Mouse (Mus musculus) embryonic facial prominence, embryonic 12.5 days (tissue): ENCODE data around the gene Chst8. TPM values are rescaled to one million over a fixed set of nuclear protein-coding genes. Genes with fewer than 3 reads are reported as not detected.
A peak's percentile ranks its signal among the peaks of the same experiment; 100 is the strongest.

Experiments
- ATAC-seq: fragments of 200-750 bp; cut with Nextera tagmentation; 2 replicates; pipeline ENCODE4 v1.8.0; 2017; ENCODE audit not compliant: insufficient number of reproducible peaks, insufficient read depth, low FRiP score, low TSS enrichment
- H3K27ac ChIP-seq: fragments of 300-500 bp; sonication (generic); 2 replicates; pipeline ENCODE4 v1.5.1; 2016; ENCODE audit warnings: mild to moderate bottlenecking
- H3K27me3 ChIP-seq: fragments of 300-500 bp; sonication (generic); 2 replicates; pipeline ENCODE4 v1.6.1; 2016; ENCODE audit warnings: mild to moderate bottlenecking, moderate library complexity
- H3K36me3 ChIP-seq: fragments of 300-500 bp; sonication (generic); 2 replicates; pipeline ENCODE4 v1.6.1; 2016; ENCODE audit warnings: mild to moderate bottlenecking
- H3K4me1 ChIP-seq: fragments of 300-500 bp; sonication (generic); 2 replicates; pipeline ENCODE4 v1.6.1; 2016
- H3K4me2 ChIP-seq: fragments of 300-500 bp; sonication (generic); replicated peaks from 2 replicates; pipeline ENCODE4 v1.6.1; 2016; ENCODE audit warnings: mild to moderate bottlenecking, moderate library complexity
- H3K4me3 ChIP-seq: fragments of 300-500 bp; sonication (generic); 2 replicates; pipeline ENCODE4 v1.5.1; 2016; ENCODE audit warnings: mild to moderate bottlenecking
- H3K9ac ChIP-seq: fragments of 300-500 bp; sonication (generic); 2 replicates; pipeline ENCODE4 v1.6.1; 2016; ENCODE audit warnings: mild to moderate bottlenecking, moderate library complexity
- H3K9me3 ChIP-seq: fragments of 300-500 bp; sonication (generic); 2 replicates; pipeline ENCODE4 v1.6.1; 2016; ENCODE audit warnings: mild to moderate bottlenecking, moderate library complexity
- WGBS: fragments of 180-500 bp; shearing (Covaris S2); methylation state at CpG from one replicate; pipeline ENCODE4 v1.1.7; 2016; 5-methylcytosine and 5-hydroxymethylcytosine counted together
- polyA plus RNA-seq: library from polyadenylated mRNA; unstranded; fragments of >200 nt; fragmentation: Nextera tagmentation; extraction: Ambion mirVana; gene quantifications from 2 replicates; pipeline ENCODE4 v1.2.1, GENCODE M21; 2016

Chst8 gene
- polyA plus RNA-seq, 1 experiment from 2014 or later: 10.6 TPM

DNA sequence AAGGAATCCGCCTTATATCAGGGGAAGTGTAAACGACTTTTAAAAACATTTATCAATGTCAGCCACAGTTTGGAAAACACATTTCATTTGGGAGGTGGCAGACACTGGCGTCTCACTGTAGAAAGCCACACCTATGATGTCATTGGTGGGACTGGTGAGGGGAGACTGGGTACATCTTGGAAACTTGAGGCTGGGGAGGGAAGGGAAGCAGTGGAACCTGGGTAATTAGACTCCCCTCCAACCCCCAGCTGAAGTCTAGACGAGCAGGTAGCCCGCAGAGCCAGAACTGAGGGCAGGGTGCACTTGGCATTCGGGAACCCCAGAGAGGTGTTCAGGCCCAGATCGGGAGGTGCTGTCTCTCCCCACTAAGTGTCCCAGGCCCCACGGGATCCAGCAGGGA is 90.4 kb downstream of the Chst8 start:
- 35% methylated on average over 8 of the region's 8 CpGs for WGBS
- Histone ChIP-seq H3K9ac (no peak overlapping the region), H3K9me3 (no peaks in the 10 kb centered on the region), H3K27ac (no peak overlapping the region), H3K27me3 (0 out of 2 replicates have a peak, but pooled peaks cover 7% of the 10 kb centered on the region), H3K4me1 (peaks cover 25% of the 10 kb centered on the region), H3K4me2 (no peak overlapping the region), H3K36me3 (no peaks in the 10 kb centered on the region), H3K4me3 (no peak overlapping the region)
- no peak for ATAC-seq

DNA sequence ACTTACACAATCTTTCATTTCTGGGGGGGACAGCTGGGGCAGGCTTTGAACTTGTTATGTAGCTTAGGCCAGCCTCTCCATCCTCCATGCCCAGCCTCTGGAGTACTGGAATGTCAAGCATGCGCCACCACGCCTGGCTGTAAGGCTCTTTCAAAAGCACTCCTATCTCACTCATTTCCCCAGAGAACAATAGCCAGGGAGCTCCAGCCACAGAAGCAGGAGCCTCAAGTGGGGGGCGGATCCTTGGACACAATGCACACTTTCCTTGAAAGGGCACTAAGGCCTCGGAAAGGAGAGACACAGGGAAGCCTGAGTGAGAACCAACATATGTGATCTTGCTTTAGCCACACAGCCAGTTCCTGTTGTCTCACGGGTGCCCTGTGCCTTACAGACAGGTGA is 90.9 kb downstream of the Chst8 start:
- no peak overlapping the region for H3K9ac ChIP-seq
- 7% methylated on average over 5 of the region's 5 CpGs for WGBS
- H3K36me3 ChIP-seq: no peaks in the 10 kb centered on the region
- H3K27ac ChIP-seq: no peak overlapping the region
- no peak overlapping the region for H3K4me3 ChIP-seq
- H3K4me2 ChIP-seq: no peak overlapping the region
- H3K4me1 ChIP-seq: peaks cover 30% of the 10 kb centered on the region
- H3K27me3 ChIP-seq: 0 out of 2 replicates have a peak, but pooled peaks cover 10% of the 10 kb centered on the region
- no peaks in the 10 kb centered on the region for H3K9me3 ChIP-seq
- no peak for ATAC-seq

GRCm38 (mm10) chr7:34720882-34721649 is 91.4 kb downstream of the Chst8 start:
- Histone ChIP-seq H3K4me1 (peaks cover 32% of the 10 kb centered on the region), H3K36me3 (no peaks in the 10 kb centered on the region), H3K4me3 (no peak overlapping the region), H3K9me3 (no peaks in the 10 kb centered on the region), H3K9ac (no peak overlapping the region), H3K27me3 (0 out of 2 replicates have a peak, but pooled peaks cover 11% of the 10 kb centered on the region), H3K27ac (0 out of 2 replicates have a peak overlapping the region, but pooled peaks have one; percentile 27), H3K4me2 (no peak overlapping the region)
- WGBS: 36% methylated on average over 5 of the region's 5 CpGs
- no peak for ATAC-seq

GRCm38 (mm10) chr7:34719599-34719998 is 92.9 kb downstream of the Chst8 start:
- H3K4me2 ChIP-seq: no peak overlapping the region
- H3K4me3 ChIP-seq: no peak overlapping the region
- no peak for ATAC-seq
- peaks cover 45% of the 10 kb centered on the region for H3K4me1 ChIP-seq
- WGBS: 42% methylated on average over 5 of the region's 5 CpGs
- H3K9me3 ChIP-seq: no peaks in the 10 kb centered on the region
- H3K9ac ChIP-seq: no peak overlapping the region
- 0 out of 2 replicates have a peak, but pooled peaks cover 11% of the 10 kb centered on the region for H3K27me3 ChIP-seq
- H3K27ac ChIP-seq: no peak overlapping the region
- H3K36me3 ChIP-seq: no peaks in the 10 kb centered on the region

- no peak overlapping the region for H3K9ac ChIP-seq
- H3K27ac ChIP-seq: no peak overlapping the region
- 0 out of 2 replicates have a peak, but pooled peaks cover 11% of the 10 kb centered on the region for H3K27me3 ChIP-seq
- H3K4me3 ChIP-seq: no peak overlapping the region
- peaks cover 46% of the 10 kb centered on the region for H3K4me1 ChIP-seq
- H3K9me3 ChIP-seq: no peaks in the 10 kb centered on the region
- no peak for ATAC-seq
- 71% methylated on average over 9 of the region's 9 CpGs for WGBS
- no peaks in the 10 kb centered on the region for H3K36me3 ChIP-seq
- H3K4me2 ChIP-seq: no peak overlapping the region
Measured at GRCm38 (mm10) chr7:34718651-34719050, 93.9 kb downstream of the Chst8 start.

GRCm38 (mm10) chr7:34717161-34717810 is 95.2 kb downstream of the Chst8 start:
- Histone ChIP-seq H3K9ac (no peak overlapping the region), H3K4me3 (no peak overlapping the region), H3K27me3 (0 out of 2 replicates have a peak, but pooled peaks cover 11% of the 10 kb centered on the region), H3K4me1 (peaks cover 40% of the 10 kb centered on the region), H3K4me2 (no peak overlapping the region), H3K9me3 (no peaks in the 10 kb centered on the region), H3K27ac (no peak overlapping the region), H3K36me3 (no peaks in the 10 kb centered on the region)
- 4% methylated on average over 11 of the region's 11 CpGs for WGBS
- ATAC-seq: no peak

DNA sequence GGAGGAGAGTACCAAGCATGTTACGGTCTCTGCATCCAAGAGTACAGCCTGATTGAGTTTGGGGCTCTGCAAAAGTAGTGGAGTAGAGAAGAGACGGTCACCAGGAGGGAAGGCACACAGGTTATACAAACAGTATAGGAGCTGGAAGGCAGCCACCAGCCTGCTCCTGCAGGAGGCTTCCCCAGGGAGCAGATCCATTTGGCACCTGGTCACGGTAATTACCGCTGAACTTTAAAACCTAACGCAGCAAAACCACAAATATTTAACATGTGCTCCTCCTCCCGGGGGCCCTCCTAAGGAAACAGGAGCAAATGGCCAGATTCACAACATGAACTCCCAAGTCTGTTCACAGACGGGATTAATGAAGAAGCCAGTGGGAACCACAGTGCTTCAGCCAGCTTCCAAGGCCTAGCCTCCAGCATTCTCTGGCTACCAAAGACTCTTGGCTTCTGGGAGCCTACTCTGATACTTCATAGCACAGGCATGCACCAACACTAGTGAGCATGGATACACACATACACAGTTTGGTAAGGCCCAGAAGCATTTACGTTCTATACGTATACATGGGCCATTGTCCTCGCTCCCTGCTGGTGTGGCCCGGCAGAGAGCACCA is 97.6 kb downstream of the Chst8 start:
- peak overlapping the region; percentile 75; the same call in 1 of the 2 replicates for H3K27ac ChIP-seq
- 0 out of 2 replicates have a peak, but pooled peaks cover 11% of the 10 kb centered on the region for H3K27me3 ChIP-seq
- no peaks in the 10 kb centered on the region for H3K36me3 ChIP-seq
- ATAC-seq: no peak
- H3K4me2 ChIP-seq: no peak overlapping the region
- no peak overlapping the region for H3K4me3 ChIP-seq
- 37% methylated on average over 11 of the region's 11 CpGs for WGBS
- peaks cover 27% of the 10 kb centered on the region for H3K4me1 ChIP-seq
- H3K9me3 ChIP-seq: no peaks in the 10 kb centered on the region
- no peak overlapping the region for H3K9ac ChIP-seq

DNA sequence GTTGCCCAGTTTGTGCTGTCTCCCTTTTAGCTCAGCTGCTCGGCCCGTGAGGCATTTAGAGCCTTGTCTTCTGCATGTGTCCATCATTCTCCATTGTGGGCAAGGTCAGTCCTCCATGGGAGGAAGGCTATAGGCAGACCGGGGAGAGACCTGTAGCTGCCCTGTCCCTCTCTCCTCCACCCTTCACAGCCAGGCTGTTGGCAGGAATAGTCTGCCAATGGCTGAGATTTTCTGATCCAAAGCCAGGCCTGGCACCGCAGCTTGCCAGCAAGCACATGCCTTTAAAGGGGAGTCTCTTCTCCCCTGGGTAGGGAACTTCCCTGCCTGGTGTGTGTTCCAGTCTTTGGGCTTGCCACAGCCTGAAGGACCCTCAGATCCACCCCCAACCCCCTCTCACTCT is 103.4 kb downstream of the Chst8 start:
- Histone ChIP-seq H3K4me1 (peaks cover 10% of the 10 kb centered on the region; the same call in 1 of the 2 replicates), H3K4me3 (no peak overlapping the region), H3K9me3 (0 out of 2 replicates have a peak, but pooled peaks cover 2% of the 10 kb centered on the region), H3K27me3 (0 out of 2 replicates have a peak, but pooled peaks cover 2% of the 10 kb centered on the region), H3K4me2 (no peak overlapping the region), H3K27ac (no peak overlapping the region), H3K36me3 (no peaks in the 10 kb centered on the region), H3K9ac (no peak overlapping the region)
- WGBS: 77% methylated on average over 4 of the region's 4 CpGs
- ATAC-seq: no peak

DNA sequence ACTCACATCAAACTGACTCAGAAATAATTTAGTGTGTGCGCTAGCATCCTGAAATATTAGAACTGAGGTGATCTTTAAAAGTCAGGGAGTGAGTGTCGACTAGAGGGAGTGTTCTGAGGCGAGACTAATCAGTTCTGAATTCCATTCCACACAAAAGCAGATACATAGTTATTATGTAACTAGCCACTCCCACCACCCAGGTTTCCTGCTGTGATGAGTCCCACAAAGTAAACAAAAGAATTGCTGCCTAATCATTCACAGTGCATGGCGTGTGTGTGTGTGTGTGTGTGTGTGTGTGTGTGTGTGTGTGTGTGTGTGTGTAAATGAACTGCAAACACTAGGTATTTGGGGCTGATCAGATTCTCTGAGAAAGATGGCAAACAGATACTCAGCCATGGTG is 108.1 kb downstream of the Chst8 start:
- Histone ChIP-seq H3K4me3 (no peak overlapping the region), H3K36me3 (no peaks in the 10 kb centered on the region), H3K27ac (peak overlapping the region; percentile 6; the same call in 1 of the 2 replicates), H3K9ac (no peak overlapping the region), H3K27me3 (0 out of 2 replicates have a peak, but pooled peaks cover 2% of the 10 kb centered on the region), H3K4me2 (no peak overlapping the region), H3K9me3 (0 out of 2 replicates have a peak, but pooled peaks cover 2% of the 10 kb centered on the region), H3K4me1 (peaks cover 10% of the 10 kb centered on the region; the same call in 1 of the 2 replicates)
- WGBS: 46% methylated on average over 4 of the region's 4 CpGs
- no peak for ATAC-seq

DNA sequence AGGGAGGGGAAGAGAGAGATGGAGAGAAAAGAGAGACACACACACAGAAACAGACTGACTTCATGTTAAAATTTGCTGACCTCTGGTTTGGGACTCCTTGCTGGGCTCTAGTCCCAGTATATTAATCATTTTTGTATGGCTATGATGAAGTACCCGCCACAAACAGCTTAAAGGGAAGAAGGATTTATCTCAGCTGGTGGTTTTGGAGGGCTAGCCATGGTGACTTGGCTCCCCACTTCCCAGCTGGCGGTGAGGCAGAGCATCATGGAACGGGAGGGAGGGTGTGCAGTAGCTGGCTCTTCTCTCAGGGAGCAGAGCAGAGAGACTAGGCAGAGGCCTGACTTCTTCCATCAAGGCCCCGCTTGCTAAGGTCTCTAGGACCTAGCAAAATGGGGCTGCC is 109.1 kb downstream of the Chst8 start:
- Histone ChIP-seq H3K4me1 (peaks cover 10% of the 10 kb centered on the region; the same call in 1 of the 2 replicates), H3K27ac (no peak overlapping the region), H3K9me3 (0 out of 2 replicates have a peak, but pooled peaks cover 2% of the 10 kb centered on the region), H3K9ac (no peak overlapping the region), H3K27me3 (no peaks in the 10 kb centered on the region), H3K4me3 (no peak overlapping the region), H3K4me2 (no peak overlapping the region), H3K36me3 (no peaks in the 10 kb centered on the region)
- 53% methylated on average over 4 of the region's 4 CpGs for WGBS
- no peak for ATAC-seq

DNA sequence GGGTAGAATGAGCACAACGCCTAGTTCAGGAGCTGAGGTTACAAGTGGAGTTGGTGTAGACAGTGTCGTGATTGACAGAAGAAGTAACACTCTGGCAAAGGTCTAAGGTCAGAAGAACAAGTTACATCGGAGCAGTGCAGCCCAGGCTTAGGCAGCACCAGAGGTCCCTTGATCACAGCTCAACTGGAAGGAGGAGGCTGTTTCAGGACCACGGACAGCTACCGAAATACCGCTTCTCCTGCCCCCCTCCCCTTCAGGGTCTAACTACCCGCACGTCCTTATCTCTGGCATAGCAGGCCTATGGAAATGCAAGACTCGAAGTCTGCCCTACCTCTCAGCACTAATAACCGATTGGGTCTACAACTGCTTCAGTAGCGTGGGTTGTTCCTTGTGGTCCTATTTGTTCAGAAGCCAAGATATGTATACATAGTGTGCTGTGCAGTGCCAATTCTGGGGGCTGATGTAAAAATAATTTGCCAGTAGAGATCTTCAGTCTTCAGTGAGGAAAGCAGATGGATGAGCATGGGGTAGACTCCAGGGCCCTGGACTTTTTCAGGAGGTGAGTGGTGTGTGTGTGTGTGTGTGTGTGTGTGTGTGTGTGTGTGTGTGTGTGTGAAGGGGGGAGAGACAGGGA is 109.7 kb downstream of the Chst8 start:
- Histone ChIP-seq H3K4me1 (peaks cover 10% of the 10 kb centered on the region; the same call in 1 of the 2 replicates), H3K4me2 (no peak overlapping the region), H3K36me3 (no peaks in the 10 kb centered on the region), H3K4me3 (no peak overlapping the region), H3K27me3 (no peaks in the 10 kb centered on the region), H3K27ac (no peak overlapping the region), H3K9me3 (no peaks in the 10 kb centered on the region), H3K9ac (no peak overlapping the region)
- 17% methylated on average over 11 of the region's 11 CpGs for WGBS
- ATAC-seq: no peak
